Mouse (Mus musculus): ENCODE measurements around the gene Grb2. TPM values are rescaled to one million over a fixed set of nuclear protein-coding genes. Genes with fewer than 3 reads are reported as not detected.
A peak's percentile ranks its signal among the peaks of the same experiment; 100 is the strongest.

Grb2 gene
- polyA plus RNA-seq, 1 experiment from 2014 or later, result 193 TPM

- no peaks in the 10 kb centered on the region; the same call in 1 of the 2 replicates for H3K27me3 ChIP-seq (replicated peaks; ENCODE audit: control insufficient read depth, insufficient read depth, low read length)
- WGBS, result under 1% methylated on average over 43 of the region's 44 CpGs
- H3K27ac ChIP-seq (ENCODE audit: low read depth, low read length), result peak overlapping the region; percentile 94
- H3K36me3 ChIP-seq (ENCODE audit: control insufficient read depth, insufficient read depth, low read length), result no peaks in the 10 kb centered on the region
- peak overlapping the region; percentile 99 for H3K4me3 ChIP-seq (ENCODE audit: low read length)
- H3K9ac ChIP-seq (ENCODE audit: low read depth, low read length), result peak overlapping the region; percentile 98
- H3K4me1 ChIP-seq (ENCODE audit: control insufficient read depth, insufficient read depth, low read depth, low read length), result peaks cover 18% of the 10 kb centered on the region
- peak overlapping the region; percentile 91 for H3K4me2 ChIP-seq (ENCODE audit: low read length)
- ATAC-seq, result peak; percentile 38
- no peaks in the 10 kb centered on the region for H3K9me3 ChIP-seq (ENCODE audit: control insufficient read depth, low read length)
These were observed 836 bp downstream of the Grb2 start for GRCm38 (mm10) chr11:115707313-115708208.

- H3K4me2 ChIP-seq (ENCODE audit: low read length), result peak overlapping the region; percentile 91
- H3K9ac ChIP-seq (ENCODE audit: low read depth, low read length), result no peak overlapping the region
- no peak for ATAC-seq
- peaks cover 18% of the 10 kb centered on the region for H3K4me1 ChIP-seq (ENCODE audit: control insufficient read depth, insufficient read depth, low read depth, low read length)
- H3K9me3 ChIP-seq (ENCODE audit: control insufficient read depth, low read length), result no peaks in the 10 kb centered on the region
- H3K36me3 ChIP-seq (ENCODE audit: control insufficient read depth, insufficient read depth, low read length), result no peaks in the 10 kb centered on the region
- H3K27ac ChIP-seq (ENCODE audit: low read depth, low read length), result no peak overlapping the region
- 91% methylated on average over 10 of the region's 10 CpGs for WGBS
- no peaks in the 10 kb centered on the region for H3K27me3 ChIP-seq (replicated peaks; ENCODE audit: control insufficient read depth, insufficient read depth, low read length)
- no peak overlapping the region; the same call in 1 of the 2 replicates for H3K4me3 ChIP-seq (ENCODE audit: low read length)
These were observed 1.8 kb downstream of the Grb2 start for GRCm38 (mm10) chr11:115706584-115706983.

- 88% methylated on average over 2 of the region's 2 CpGs for WGBS
- Histone ChIP-seq H3K9ac (ENCODE audit: low read depth, low read length) (no peak overlapping the region), H3K4me1 (ENCODE audit: control insufficient read depth, insufficient read depth, low read depth, low read length) (peaks cover 18% of the 10 kb centered on the region), H3K27me3 (replicated peaks; ENCODE audit: control insufficient read depth, insufficient read depth, low read length) (no peaks in the 10 kb centered on the region), H3K9me3 (ENCODE audit: control insufficient read depth, low read length) (no peaks in the 10 kb centered on the region), H3K4me2 (ENCODE audit: low read length) (no peak overlapping the region), H3K36me3 (ENCODE audit: control insufficient read depth, insufficient read depth, low read length) (no peaks in the 10 kb centered on the region), H3K4me3 (ENCODE audit: low read length) (no peak overlapping the region), H3K27ac (ENCODE audit: low read depth, low read length) (no peak overlapping the region)
- ATAC-seq, result no peak
These were observed 2.8 kb downstream of the Grb2 start for GRCm38 (mm10) chr11:115705561-115705960.

- H3K9ac ChIP-seq (ENCODE audit: low read depth, low read length), result no peak overlapping the region
- H3K27ac ChIP-seq (ENCODE audit: low read depth, low read length), result no peak overlapping the region
- no peaks in the 10 kb centered on the region for H3K27me3 ChIP-seq (replicated peaks; ENCODE audit: control insufficient read depth, insufficient read depth, low read length)
- no peaks in the 10 kb centered on the region for H3K9me3 ChIP-seq (ENCODE audit: control insufficient read depth, low read length)
- no peak for ATAC-seq
- WGBS, result 95% methylated on average over 10 of the region's 10 CpGs
- H3K4me2 ChIP-seq (ENCODE audit: low read length), result no peak overlapping the region
- no peaks in the 10 kb centered on the region for H3K36me3 ChIP-seq (ENCODE audit: control insufficient read depth, insufficient read depth, low read length)
- no peak overlapping the region for H3K4me3 ChIP-seq (ENCODE audit: low read length)
- peaks cover 20% of the 10 kb centered on the region for H3K4me1 ChIP-seq (ENCODE audit: control insufficient read depth, insufficient read depth, low read depth, low read length)
These were observed 3.7 kb downstream of the Grb2 start for GRCm38 (mm10) chr11:115704648-115705047.

GRCm38 (mm10) chr11:115703466-115703865, 4.9 kb downstream of the Grb2 start:
- H3K9me3 ChIP-seq (ENCODE audit: control insufficient read depth, low read length), result no peaks in the 10 kb centered on the region
- WGBS, result 93% methylated on average over 2 of the region's 2 CpGs

GRCm38 (mm10) chr11:115698986-115699728, 9.2 kb downstream of the Grb2 start:
- Histone ChIP-seq H3K4me1 (ENCODE audit: control insufficient read depth, insufficient read depth, low read depth, low read length) (peaks cover 30% of the 10 kb centered on the region), H3K4me2 (ENCODE audit: low read length) (peak overlapping the region; percentile 95), H3K9ac (ENCODE audit: low read depth, low read length) (peak overlapping the region; percentile 79), H3K4me3 (ENCODE audit: low read length) (peak overlapping the region; percentile 68), H3K27ac (ENCODE audit: low read depth, low read length) (peak overlapping the region; percentile 82), H3K9me3 (ENCODE audit: control insufficient read depth, low read length) (no peaks in the 10 kb centered on the region), H3K36me3 (ENCODE audit: control insufficient read depth, insufficient read depth, low read length) (no peaks in the 10 kb centered on the region), H3K27me3 (replicated peaks; ENCODE audit: control insufficient read depth, insufficient read depth, low read length) (no peaks in the 10 kb centered on the region)
- WGBS, result 2% methylated on average over 17 of the region's 17 CpGs
- ATAC-seq, result peak; percentile 98

More at GRCm38 (mm10) chr11:115703466-115703865, 4.9 kb downstream of the Grb2 start:
- H3K4me3 ChIP-seq (ENCODE audit: low read length), result no peak overlapping the region
- H3K27me3 ChIP-seq (replicated peaks; ENCODE audit: control insufficient read depth, insufficient read depth, low read length), result no peaks in the 10 kb centered on the region
- no peak overlapping the region for H3K9ac ChIP-seq (ENCODE audit: low read depth, low read length)
- no peak overlapping the region for H3K4me2 ChIP-seq (ENCODE audit: low read length)
- no peak overlapping the region for H3K27ac ChIP-seq (ENCODE audit: low read depth, low read length)
- no peaks in the 10 kb centered on the region for H3K36me3 ChIP-seq (ENCODE audit: control insufficient read depth, insufficient read depth, low read length)
- no peak for ATAC-seq
- peaks cover 18% of the 10 kb centered on the region for H3K4me1 ChIP-seq (ENCODE audit: control insufficient read depth, insufficient read depth, low read depth, low read length)

- H3K27me3 ChIP-seq (replicated peaks; ENCODE audit: control insufficient read depth, insufficient read depth, low read length), result no peaks in the 10 kb centered on the region
- 84% methylated on average over 3 of the region's 3 CpGs for WGBS
- H3K4me3 ChIP-seq (ENCODE audit: low read length), result peak overlapping the region; percentile 68
- H3K4me1 ChIP-seq (ENCODE audit: control insufficient read depth, insufficient read depth, low read depth, low read length), result peaks cover 30% of the 10 kb centered on the region
- peak overlapping the region; percentile 95 for H3K4me2 ChIP-seq (ENCODE audit: low read length)
- H3K9me3 ChIP-seq (ENCODE audit: control insufficient read depth, low read length), result no peaks in the 10 kb centered on the region
- ATAC-seq, result no peak
- no peak overlapping the region for H3K27ac ChIP-seq (ENCODE audit: low read depth, low read length)
- H3K9ac ChIP-seq (ENCODE audit: low read depth, low read length), result peak overlapping the region; percentile 9; the same call in 1 of the 2 replicates
- H3K36me3 ChIP-seq (ENCODE audit: control insufficient read depth, insufficient read depth, low read length), result no peaks in the 10 kb centered on the region
These were observed 10.7 kb downstream of the Grb2 start for GRCm38 (mm10) chr11:115697722-115698121.

GRCm38 (mm10) chr11:115697091-115697490, 11.3 kb downstream of the Grb2 start:
- H3K9ac ChIP-seq (ENCODE audit: low read depth, low read length), result no peak overlapping the region
- H3K4me2 ChIP-seq (ENCODE audit: low read length), result peak overlapping the region; percentile 95; the same call in 1 of the 2 replicates
- ATAC-seq, result no peak
- no peak overlapping the region for H3K4me3 ChIP-seq (ENCODE audit: low read length)
- H3K4me1 ChIP-seq (ENCODE audit: control insufficient read depth, insufficient read depth, low read depth, low read length), result peaks cover 30% of the 10 kb centered on the region
- no peaks in the 10 kb centered on the region for H3K27me3 ChIP-seq (replicated peaks; ENCODE audit: control insufficient read depth, insufficient read depth, low read length)
- no peaks in the 10 kb centered on the region for H3K36me3 ChIP-seq (ENCODE audit: control insufficient read depth, insufficient read depth, low read length)
- 77% methylated on average over 2 of the region's 2 CpGs for WGBS
- no peaks in the 10 kb centered on the region for H3K9me3 ChIP-seq (ENCODE audit: control insufficient read depth, low read length)
- no peak overlapping the region for H3K27ac ChIP-seq (ENCODE audit: low read depth, low read length)

GRCm38 (mm10) chr11:115696471-115696870, 11.9 kb downstream of the Grb2 start:
- Histone ChIP-seq H3K27me3 (replicated peaks; ENCODE audit: control insufficient read depth, insufficient read depth, low read length) (no peaks in the 10 kb centered on the region), H3K36me3 (ENCODE audit: control insufficient read depth, insufficient read depth, low read length) (no peaks in the 10 kb centered on the region), H3K4me1 (ENCODE audit: control insufficient read depth, insufficient read depth, low read depth, low read length) (peaks cover 30% of the 10 kb centered on the region)

More at GRCm38 (mm10) chr11:115696471-115696870, 11.9 kb downstream of the Grb2 start:
- Histone ChIP-seq H3K4me2 (ENCODE audit: low read length) (no peak overlapping the region), H3K9me3 (ENCODE audit: control insufficient read depth, low read length) (no peaks in the 10 kb centered on the region), H3K9ac (ENCODE audit: low read depth, low read length) (no peak overlapping the region), H3K27ac (ENCODE audit: low read depth, low read length) (no peak overlapping the region), H3K4me3 (ENCODE audit: low read length) (no peak overlapping the region)
- 88% methylated on average over 4 of the region's 4 CpGs for WGBS
- ATAC-seq, result no peak
